Mouse (Mus musculus) embryonic facial prominence, embryonic 13.5 days (tissue): ENCODE results near the gene Mettl11b. TPM values are rescaled to one million over a fixed set of nuclear protein-coding genes. Genes with fewer than 3 reads are reported as not detected.
"Not testable (repeated sequence)": the region's sequence is repeated elsewhere in the genome, so short reads cannot be mapped to it uniquely, and the experiment has no call there.

Source experiments
- ATAC-seq: fragments of 200-750 bp; cut with Nextera tagmentation; 2 replicates; pipeline ENCODE4 v1.8.0; 2017; ENCODE audit warnings: low read depth; ENCODE audit not compliant: insufficient number of reproducible peaks, insufficient read depth, low FRiP score, low TSS enrichment
- H3K27ac ChIP-seq: fragments of 300-500 bp; sonication (generic); 2 replicates; pipeline ENCODE4 v1.5.1; 2015; ENCODE audit warnings: moderate library complexity, mild to moderate bottlenecking, inconsistent platforms
- H3K27me3 ChIP-seq: fragments of 300-500 bp; sonication (generic); 2 replicates; pipeline ENCODE4 v1.6.1; 2015; ENCODE audit warnings: mild to moderate bottlenecking, inconsistent platforms
- H3K36me3 ChIP-seq: fragments of 300-500 bp; sonication (generic); 2 replicates; pipeline ENCODE4 v1.6.1; 2015; ENCODE audit warnings: mild to moderate bottlenecking, inconsistent platforms
- H3K4me1 ChIP-seq: fragments of 300-500 bp; sonication (generic); 2 replicates; pipeline ENCODE4 v1.6.1; 2015; ENCODE audit warnings: inconsistent platforms
- H3K4me2 ChIP-seq: fragments of 300-500 bp; sonication (generic); 2 replicates; pipeline ENCODE4 v1.6.1; 2015; ENCODE audit warnings: moderate library complexity, mild to moderate bottlenecking, inconsistent platforms
- H3K4me3 ChIP-seq: fragments of 300-500 bp; sonication (generic); 2 replicates; pipeline ENCODE4 v1.5.1; 2015; ENCODE audit warnings: mild to moderate bottlenecking, inconsistent platforms
- H3K9ac ChIP-seq: fragments of 300-500 bp; sonication (generic); 2 replicates; pipeline ENCODE4 v1.6.1; 2015; ENCODE audit warnings: mild to moderate bottlenecking, inconsistent platforms
- H3K9me3 ChIP-seq: fragments of 300-500 bp; sonication (generic); 2 replicates; pipeline ENCODE4 v1.6.1; 2016; ENCODE audit warnings: inconsistent platforms
- WGBS: fragments of 180-500 bp; shearing (Covaris S2); methylation state at CpG from one replicate; pipeline ENCODE4 v1.1.7; 2015; ENCODE audit warnings: mixed read lengths; 5-methylcytosine and 5-hydroxymethylcytosine counted together
- polyA plus RNA-seq: library from polyadenylated mRNA; unstranded; fragments of >200 nt; fragmentation: Nextera tagmentation; extraction: Ambion mirVana; gene quantifications from 2 replicates; pipeline ENCODE4 v1.2.1, GENCODE M21; 2015

The Mettl11b gene
- 0.48 TPM in 1 of 2 replicates, not detected in the other for polyA plus RNA-seq

- ATAC-seq: no peak
Observed at GRCm38 (mm10) chr1:163725106-163725759, at the start of gene Mettl11b. Gene Mettl11b (minus strand): TSS chr1:163725232.

GRCm38 (mm10) chr1:163757462-163758207, 32.6 kb upstream of the Mettl11b start:
- no peaks in the 10 kb centered on the region for H3K36me3 ChIP-seq
- no peak overlapping the region for H3K9ac ChIP-seq
- no peaks in the 10 kb centered on the region for H3K27me3 ChIP-seq
- H3K4me1 ChIP-seq: 0 out of 2 replicates have a peak, but pooled peaks cover 4% of the 10 kb centered on the region
- H3K27ac ChIP-seq: peak overlapping the region; percentile 8; the same call in 1 of the 2 replicates
- 50% methylated on average over 10 of the region's 10 CpGs for WGBS
- no peaks in the 10 kb centered on the region for H3K9me3 ChIP-seq
- ATAC-seq: no peak
- H3K4me3 ChIP-seq: no peak overlapping the region
- H3K4me2 ChIP-seq: no peak overlapping the region

More at GRCm38 (mm10) chr1:163725106-163725759, at the start of gene Mettl11b:
- Histone ChIP-seq H3K9me3 (no peaks in the 10 kb centered on the region), H3K9ac (no peak within 1 kb of the TSS), H3K27me3 (no peaks in the 10 kb centered on the region), H3K4me2 (peak within 1 kb of the TSS; percentile 24), H3K36me3 (no peaks in the 10 kb centered on the region), H3K4me1 (peaks cover 13% of the 10 kb centered on the region), H3K4me3 (no peak within 1 kb of the TSS), H3K27ac (no peak within 1 kb of the TSS)
- WGBS: 35% methylated on average over 9 of the region's 9 CpGs

- WGBS: 69% methylated on average over 4 of the region's 4 CpGs
- no peak overlapping the region for H3K4me2 ChIP-seq
- H3K4me3 ChIP-seq: no peak overlapping the region
- no peak overlapping the region for H3K27ac ChIP-seq
- H3K27me3 ChIP-seq: no peaks in the 10 kb centered on the region
- H3K9me3 ChIP-seq: no peaks in the 10 kb centered on the region
- H3K4me1 ChIP-seq: no peaks in the 10 kb centered on the region
- H3K36me3 ChIP-seq: no peaks in the 10 kb centered on the region
- ATAC-seq: no peak
- no peak overlapping the region for H3K9ac ChIP-seq
Observed at GRCm38 (mm10) chr1:163751360-163751992, 26.4 kb upstream of the Mettl11b start.

GRCm38 (mm10) chr1:163737239-163737533, 12.2 kb upstream of the Mettl11b start:
- Histone ChIP-seq H3K36me3 (no peaks in the 10 kb centered on the region), H3K4me1 (no peaks in the 10 kb centered on the region), H3K9me3 (no peaks in the 10 kb centered on the region), H3K27ac (no peak overlapping the region), H3K4me3 (no peak overlapping the region), H3K27me3 (no peaks in the 10 kb centered on the region), H3K9ac (no peak overlapping the region), H3K4me2 (no peak overlapping the region)
- 62% methylated on average over 1 of the region's 1 CpGs for WGBS
- ATAC-seq: no peak

- Histone ChIP-seq H3K4me2 (no peak overlapping the region), H3K9me3 (no peaks in the 10 kb centered on the region), H3K27me3 (no peaks in the 10 kb centered on the region), H3K9ac (no peak overlapping the region), H3K36me3 (no peaks in the 10 kb centered on the region), H3K27ac (no peak overlapping the region), H3K4me3 (no peak overlapping the region), H3K4me1 (no peaks in the 10 kb centered on the region)
- ATAC-seq: no peak
- 60% methylated on average over 10 of the region's 10 CpGs for WGBS
Observed at GRCm38 (mm10) chr1:163736441-163737238, 11.6 kb upstream of the Mettl11b start.

GRCm38 (mm10) chr1:163731166-163731565, 6.1 kb upstream of the Mettl11b start:
- H3K4me3 ChIP-seq, H3K4me1 ChIP-seq, H3K4me2 ChIP-seq, ATAC-seq, H3K9ac ChIP-seq, H3K36me3 ChIP-seq, H3K9me3 ChIP-seq, H3K27ac ChIP-seq, H3K27me3 ChIP-seq: not testable (repeated sequence)
- WGBS: 95% methylated on average over 10 of the region's 10 CpGs

- Histone ChIP-seq H3K4me3 (no peak overlapping the region), H3K4me2 (no peak overlapping the region), H3K4me1 (peaks cover 13% of the 10 kb centered on the region), H3K9ac (no peak overlapping the region), H3K27ac (no peak overlapping the region), H3K36me3 (no peaks in the 10 kb centered on the region), H3K27me3 (no peaks in the 10 kb centered on the region), H3K9me3 (no peaks in the 10 kb centered on the region)
- ATAC-seq: no peak
- 26% methylated on average over 1 of the region's 1 CpGs for WGBS
Observed at GRCm38 (mm10) chr1:163723913-163724312, 1.1 kb downstream of the Mettl11b start.

GRCm38 (mm10) chr1:163708618-163709017, 16.4 kb downstream of the Mettl11b start:
- 42% methylated on average over 2 of the region's 2 CpGs for WGBS

GRCm38 (mm10) chr1:163700571-163700970, 24.5 kb downstream of the Mettl11b start:
- Histone ChIP-seq H3K4me3 (no peak overlapping the region), H3K4me1 (no peaks in the 10 kb centered on the region), H3K4me2 (no peak overlapping the region), H3K27me3 (no peaks in the 10 kb centered on the region), H3K9ac (no peak overlapping the region), H3K36me3 (no peaks in the 10 kb centered on the region), H3K27ac (no peak overlapping the region), H3K9me3 (no peaks in the 10 kb centered on the region; the same call in 1 of the 2 replicates)
- no peak for ATAC-seq
- 78% methylated on average over 7 of the region's 7 CpGs for WGBS

More at GRCm38 (mm10) chr1:163708618-163709017, 16.4 kb downstream of the Mettl11b start:
- H3K9me3 ChIP-seq: no peaks in the 10 kb centered on the region
- no peaks in the 10 kb centered on the region for H3K36me3 ChIP-seq
- H3K4me2 ChIP-seq: no peak overlapping the region
- no peaks in the 10 kb centered on the region for H3K27me3 ChIP-seq
- H3K27ac ChIP-seq: no peak overlapping the region
- no peaks in the 10 kb centered on the region for H3K4me1 ChIP-seq
- H3K9ac ChIP-seq: no peak overlapping the region
- ATAC-seq: no peak
- no peak overlapping the region for H3K4me3 ChIP-seq

- Histone ChIP-seq H3K36me3 (no peaks in the 10 kb centered on the region), H3K9me3 (no peaks in the 10 kb centered on the region; the same call in 1 of the 2 replicates), H3K9ac (no peak overlapping the region), H3K4me1 (no peaks in the 10 kb centered on the region), H3K27me3 (no peaks in the 10 kb centered on the region), H3K4me2 (no peak overlapping the region), H3K4me3 (no peak overlapping the region), H3K27ac (no peak overlapping the region)
- ATAC-seq: no peak
- whole genome bisulfite sequencing: 77% methylated on average over 3 of the region's 3 CpGs
Observed at GRCm38 (mm10) chr1:163699702-163700101, 25.3 kb downstream of the Mettl11b start.

GRCm38 (mm10) chr1:163691860-163692259, 33.2 kb downstream of the Mettl11b start:
- H3K9me3 ChIP-seq: no peaks in the 10 kb centered on the region; the same call in 1 of the 2 replicates
- 79% methylated on average over 3 of the region's 3 CpGs for WGBS
- H3K27me3 ChIP-seq: no peaks in the 10 kb centered on the region
- H3K4me2 ChIP-seq: no peak overlapping the region
- no peaks in the 10 kb centered on the region for H3K4me1 ChIP-seq
- H3K4me3 ChIP-seq: no peak overlapping the region
- no peaks in the 10 kb centered on the region for H3K36me3 ChIP-seq
- no peak overlapping the region for H3K27ac ChIP-seq
- no peak for ATAC-seq
- H3K9ac ChIP-seq: no peak overlapping the region
